Mouse (Mus musculus): ENCODE results near the gene Canx.

GRCm38 (mm10) chr11:50345486-50345885 lies 20.0 kb upstream of the Canx start:
- TF ChIP-seq POLR2A (IDR thresholded peaks at IDR 0.05; ENCODE audit: insufficient read length, low read depth), result no peak
- TF ChIP-seq POLR2AphosphoS2 (IDR thresholded peaks at IDR 0.05; ENCODE audit: insufficient read length, low read depth), result no peak
- TF ChIP-seq E2F4 (IDR thresholded peaks at IDR 0.05; ENCODE audit: insufficient read depth), result no peak
- TF ChIP-seq CEBPB (IDR thresholded peaks at IDR 0.05; ENCODE audit: insufficient read depth, poor library complexity, severe bottlenecking), result no peak
- TF ChIP-seq MAX (IDR thresholded peaks at IDR 0.05; ENCODE audit: low read depth), result no peak
- no peak for TF ChIP-seq SRF (IDR thresholded peaks at IDR 0.05; ENCODE audit: control insufficient read depth, insufficient read length, low read depth)
